9 mouse cellular contexts compared by ENCODE assay signal in genomic region chr9:122309013-122309980, GRCm38 (mm10). TPM values are rescaled to one million over a fixed set of nuclear protein-coding genes. Genes with fewer than 3 reads are reported as not detected.
DNase-seq lines count a peak whose midpoint lies in the region; ATAC-seq lines count a peak whose summit lies in the region.
"Had no signal": no experiment of that assay in that cellular context is flagged by ENCODE, and none has a peak within 500 bp of the region (broad histone marks: within the 10 kb centered on the region; RNA-seq: fewer than 3 reads in every experiment).

No protein-coding gene starts in this region.

- H3K36me3 ChIP-seq in hindbrain, embryonic 16.5 days (ENCODE audit: control insufficient read depth, insufficient read depth, low read length): no peaks in the 10 kb centered on the region

- peak; percentile 30 to 51 for DNase-seq in heart, adult 18-20 months
- DNase-seq in heart, adult 8-10 months (ENCODE audit: low spot score): no peak
- DNase-seq in adrenal gland, postnatal 14 days: peak; percentile 60
- DNase-seq in liver: peak; percentile 50
- no peak for DNase-seq in layer of hippocampus, adult 9-10 months (ENCODE audit: low spot score)
- DNase-seq: left cerebral cortex, postnatal 4 days had no signal

- no peak overlapping the region for H3K9ac ChIP-seq in hindbrain, embryonic 16.5 days (ENCODE audit: low read depth, low read length)

- WGBS in hindbrain, embryonic 16.5 days: 75% methylated on average over 14 of the region's 14 CpGs

- H3K4me3 ChIP-seq in hindbrain, embryonic 16.5 days (ENCODE audit: low read length): no peak overlapping the region

- ATAC-seq in monocyte, adult 5-6 weeks (replicated peaks; ENCODE audit: insufficient number of reproducible peaks, low FRiP score, low TSS enrichment, poor library complexity, severe bottlenecking): 0 out of 2 replicates have a peak, but pooled peaks have one; percentile 37
- ATAC-seq in frontal cortex, adult (ENCODE audit: low TSS enrichment): no peak
- no peak for ATAC-seq in hindbrain, embryonic 16.5 days

- no peaks in the 10 kb centered on the region for H3K9me3 ChIP-seq in hindbrain, embryonic 16.5 days (ENCODE audit: control insufficient read depth, low read length)

- H3K27ac ChIP-seq in hindbrain, embryonic 16.5 days (ENCODE audit: low read depth, low read length): no peak overlapping the region

- no peak overlapping the region for H3K4me2 ChIP-seq in hindbrain, embryonic 16.5 days (ENCODE audit: low read length)

- H3K27me3 ChIP-seq in hindbrain, embryonic 16.5 days (replicated peaks; ENCODE audit: control insufficient read depth, insufficient read depth, low read length): no peaks in the 10 kb centered on the region

- peaks cover 4% of the 10 kb centered on the region; the same call in 1 of the 2 replicates for H3K4me1 ChIP-seq in hindbrain, embryonic 16.5 days (ENCODE audit: control insufficient read depth, insufficient read depth, low read depth, low read length)

RNA-seq across cellular contexts. Expression of gene Ano10, which starts 15.1 kb away (rescaled TPM):
- 100 to 1,000 TPM in 1 of 2 experiments, 10 to 100 TPM in 1; 83.6 to 151 TPM for total RNA-seq in heart, adult 18-20 months (2021)
- 100 to 1,000 TPM; 114 to 261 (median 181) TPM for total RNA-seq in heart, adult 8-10 months (2022)
- total RNA-seq in adrenal gland, postnatal 14 days (2021): 49.5 and 56.7 TPM in 2 replicates
- total RNA-seq in monocyte, adult 5-6 weeks (2017): 8.6 to 15.9 TPM (median 11.1 TPM) in 3 replicates
- polyA plus RNA-seq in hindbrain, embryonic 16.5 days (2015; fragmentation: Nextera tagmentation; extraction: Ambion mirVana): 41.8 and 43.6 TPM in 2 replicates

RNA-seq across cellular contexts. Expression of gene Abhd5, which starts 42.1 kb away (rescaled TPM):
- total RNA-seq in heart, adult 18-20 months (2021): 10 to 100 TPM; 63.8 to 68.7 TPM
- 10 to 100 TPM; 60.7 to 70.5 (median 66.4) TPM for total RNA-seq in heart, adult 8-10 months (2022)
- 72.9 and 79.9 TPM in 2 replicates for total RNA-seq in adrenal gland, postnatal 14 days (2021)
- 22.1 to 40.9 TPM (median 27.3 TPM) in 3 replicates for total RNA-seq in monocyte, adult 5-6 weeks (2017)
- polyA plus RNA-seq in hindbrain, embryonic 16.5 days (2015; fragmentation: Nextera tagmentation; extraction: Ambion mirVana): 27.0 and 29.7 TPM in 2 replicates

Comparison
In these comparisons a context has a peak if more than half of its experiments do, and no peak if none do; other contexts are left out.
1. DNase-seq: peak in heart, adult 18-20 months (2 of 2), adrenal gland, postnatal 14 days (single experiment) and liver (single experiment); none in heart, adult 8-10 months (single experiment) and layer of hippocampus, adult 9-10 months (single experiment).